Mouse (Mus musculus): ENCODE data around the gene Ldhd. TPM values are rescaled to one million over a fixed set of nuclear protein-coding genes. Genes with fewer than 3 reads are reported as not detected.
A peak's percentile ranks its signal among the peaks of the same experiment; 100 is the strongest.
"Not testable (repeated sequence)": the region's sequence is repeated elsewhere in the genome, so short reads cannot be mapped to it uniquely, and the experiment has no call there.

Gene Ldhd
- polyA plus RNA-seq, 1 experiment from 2014 or later: 0.96 TPM

- no peak for ATAC-seq (ENCODE audit: low read depth)
- no peak overlapping the region for H3K27ac ChIP-seq (ENCODE audit: low read depth, low read length)
- H3K9ac ChIP-seq (replicated peaks; ENCODE audit: low read depth, low read length): no peak overlapping the region
- no peaks in the 10 kb centered on the region for H3K9me3 ChIP-seq (ENCODE audit: control insufficient read depth, low read length)
- no peak overlapping the region for H3K4me3 ChIP-seq (ENCODE audit: low read depth, low read length)
- no peaks in the 10 kb centered on the region for H3K27me3 ChIP-seq (ENCODE audit: control insufficient read depth, insufficient read depth, low read length)
- WGBS: 69% methylated on average over 3 of the region's 3 CpGs
- no peaks in the 10 kb centered on the region for H3K36me3 ChIP-seq (ENCODE audit: control insufficient read depth, insufficient read depth, low read length)
- H3K4me2 ChIP-seq (ENCODE audit: low read depth, low read length): no peak overlapping the region
- H3K4me1 ChIP-seq (ENCODE audit: control insufficient read depth, insufficient read depth, low read length): no peaks in the 10 kb centered on the region
Measured at GRCm38 (mm10) chr8:111650651-111651050, 20.5 kb upstream of the Ldhd start.

- Histone ChIP-seq H3K4me3 (ENCODE audit: low read depth, low read length) (no peak overlapping the region), H3K4me2 (ENCODE audit: low read depth, low read length) (no peak overlapping the region), H3K4me1 (ENCODE audit: control insufficient read depth, insufficient read depth, low read length) (0 out of 2 replicates have a peak, but pooled peaks cover 3% of the 10 kb centered on the region), H3K36me3 (ENCODE audit: control insufficient read depth, insufficient read depth, low read length) (no peaks in the 10 kb centered on the region), H3K27ac (ENCODE audit: low read depth, low read length) (no peak overlapping the region), H3K9me3 (ENCODE audit: control insufficient read depth, low read length) (no peaks in the 10 kb centered on the region), H3K9ac (replicated peaks; ENCODE audit: low read depth, low read length) (no peak overlapping the region), H3K27me3 (ENCODE audit: control insufficient read depth, insufficient read depth, low read length) (no peaks in the 10 kb centered on the region)
- 53% methylated on average over 2 of the region's 2 CpGs for WGBS
- ATAC-seq (ENCODE audit: low read depth): no peak
Measured at GRCm38 (mm10) chr8:111648834-111649233, 18.7 kb upstream of the Ldhd start.

DNA sequence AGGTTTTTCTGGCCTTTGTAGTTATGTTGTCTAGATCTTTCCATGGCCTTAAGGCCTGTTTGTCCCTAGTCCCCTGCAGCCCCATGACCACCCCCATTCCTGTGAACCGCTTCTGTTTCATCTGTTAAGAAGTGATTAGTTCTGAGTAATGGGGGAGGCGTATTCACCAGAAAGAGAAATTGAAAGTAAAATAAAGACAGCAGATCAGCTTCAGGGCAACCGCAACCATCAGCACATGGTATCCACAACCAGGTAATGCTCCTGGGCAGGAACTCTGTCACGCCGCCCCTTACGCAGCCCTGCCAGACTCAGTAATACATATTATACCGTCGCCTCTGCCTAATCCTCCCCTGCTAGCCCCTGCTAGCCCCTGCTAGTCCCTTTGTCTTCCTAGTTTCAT, 15.5 kb upstream of the Ldhd start:
- no peaks in the 10 kb centered on the region for H3K27me3 ChIP-seq (ENCODE audit: control insufficient read depth, insufficient read depth, low read length)
- H3K36me3 ChIP-seq (ENCODE audit: control insufficient read depth, insufficient read depth, low read length): no peaks in the 10 kb centered on the region
- no peak overlapping the region for H3K27ac ChIP-seq (ENCODE audit: low read depth, low read length)
- WGBS: over 99% methylated on average over 8 of the region's 8 CpGs
- H3K9me3 ChIP-seq (ENCODE audit: control insufficient read depth, low read length): no peaks in the 10 kb centered on the region
- H3K4me2 ChIP-seq (ENCODE audit: low read depth, low read length): no peak overlapping the region
- no peak overlapping the region for H3K4me3 ChIP-seq (ENCODE audit: low read depth, low read length)
- H3K4me1 ChIP-seq (ENCODE audit: control insufficient read depth, insufficient read depth, low read length): peaks cover 8% of the 10 kb centered on the region; the same call in 1 of the 2 replicates
- H3K9ac ChIP-seq (replicated peaks; ENCODE audit: low read depth, low read length): no peak overlapping the region
- no peak for ATAC-seq (ENCODE audit: low read depth)

GRCm38 (mm10) chr8:111644286-111645051, 14.3 kb upstream of the Ldhd start:
- H3K27me3 ChIP-seq (ENCODE audit: control insufficient read depth, insufficient read depth, low read length); H3K9me3 ChIP-seq (ENCODE audit: control insufficient read depth, low read length); ATAC-seq (ENCODE audit: low read depth); H3K4me1 ChIP-seq (ENCODE audit: control insufficient read depth, insufficient read depth, low read length); H3K36me3 ChIP-seq (ENCODE audit: control insufficient read depth, insufficient read depth, low read length): not testable (repeated sequence)
- H3K4me3 ChIP-seq (ENCODE audit: low read depth, low read length): peak overlapping the region; percentile 93
- 0 out of 2 replicates have a peak overlapping the region, but pooled peaks have one; percentile 16 for H3K27ac ChIP-seq (ENCODE audit: low read depth, low read length)
- H3K4me2 ChIP-seq (ENCODE audit: low read depth, low read length): peak overlapping the region; percentile 64
- WGBS: 60% methylated on average over 12 of the region's 12 CpGs
- H3K9ac ChIP-seq (replicated peaks; ENCODE audit: low read depth, low read length): peak overlapping the region; percentile 88; the same call in 1 of the 2 replicates

DNA sequence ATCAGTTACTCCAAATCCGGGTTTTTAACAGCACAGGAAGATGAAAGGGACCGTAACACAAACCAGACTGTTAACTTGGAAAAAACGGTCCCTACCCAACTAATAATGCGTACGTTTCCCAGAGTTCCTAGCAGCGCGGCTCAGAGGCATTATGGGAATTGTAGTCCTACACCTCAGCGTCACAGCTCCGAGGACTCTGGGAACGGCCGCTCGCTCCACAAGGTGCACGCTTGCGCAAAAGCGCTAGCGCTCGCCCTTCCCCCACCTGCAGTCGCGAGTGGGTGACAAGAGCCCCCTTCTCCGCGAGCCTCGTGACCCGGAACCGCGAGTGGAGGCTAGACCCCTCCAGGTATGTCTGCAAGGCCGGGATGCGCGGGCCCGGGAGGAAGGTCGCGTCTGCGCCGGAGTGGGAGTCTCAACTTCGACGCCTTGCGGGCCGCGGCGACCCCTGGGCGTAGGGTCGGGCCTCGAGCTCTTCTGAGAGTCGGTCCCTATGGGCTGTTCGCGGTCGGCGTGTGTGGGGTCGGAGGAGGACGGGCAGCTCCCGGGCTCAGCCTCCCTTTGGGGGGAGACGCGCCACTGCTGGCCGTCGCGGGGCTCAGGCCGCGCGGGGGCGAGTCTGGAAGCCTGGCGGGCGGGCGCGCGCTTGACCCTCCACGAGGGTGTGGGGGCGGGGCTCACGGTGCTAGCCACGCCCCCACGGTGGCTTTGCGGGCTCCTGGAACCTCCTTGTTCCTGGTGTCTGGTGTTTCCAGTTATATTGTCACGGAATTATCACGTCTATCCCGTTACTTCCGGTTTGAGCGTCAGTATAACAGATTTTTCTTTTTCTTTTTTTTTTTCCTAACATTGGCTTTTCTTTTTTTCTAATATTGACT, 13.3 kb upstream of the Ldhd start, which contains the start of gene Zfp1:
TSS of gene Zfp1 (plus strand) at position 138 of the 878 bp plus-strand sequence.
- under 1% methylated on average over 72 of the region's 75 CpGs for WGBS

GRCm38 (mm10) chr8:111642939-111643263, 12.7 kb upstream of the Ldhd start:
- WGBS: 13% methylated on average over 5 of the region's 5 CpGs
- Histone ChIP-seq H3K36me3 (ENCODE audit: control insufficient read depth, insufficient read depth, low read length) (no peaks in the 10 kb centered on the region), H3K27me3 (ENCODE audit: control insufficient read depth, insufficient read depth, low read length) (no peaks in the 10 kb centered on the region), H3K9ac (replicated peaks; ENCODE audit: low read depth, low read length) (peak overlapping the region; percentile 88; the same call in 1 of the 2 replicates), H3K9me3 (ENCODE audit: control insufficient read depth, low read length) (no peaks in the 10 kb centered on the region), H3K4me2 (ENCODE audit: low read depth, low read length) (peak overlapping the region; percentile 64), H3K27ac (ENCODE audit: low read depth, low read length) (no peak overlapping the region; the same call in 1 of the 2 replicates), H3K4me3 (ENCODE audit: low read depth, low read length) (peak overlapping the region; percentile 93), H3K4me1 (ENCODE audit: control insufficient read depth, insufficient read depth, low read length) (peaks cover 8% of the 10 kb centered on the region; the same call in 1 of the 2 replicates)
- peak; percentile 32 for ATAC-seq (ENCODE audit: low read depth)

More for the DNA sequence above, 13.3 kb upstream of the Ldhd start, which contains the start of gene Zfp1:
- Histone ChIP-seq H3K4me3 (ENCODE audit: low read depth, low read length) (peak within 1 kb of the TSS; percentile 93), H3K27ac (ENCODE audit: low read depth, low read length) (peak within 1 kb of the TSS; percentile 94), H3K36me3 (ENCODE audit: control insufficient read depth, insufficient read depth, low read length) (no peaks in the 10 kb centered on the region), H3K27me3 (ENCODE audit: control insufficient read depth, insufficient read depth, low read length) (no peaks in the 10 kb centered on the region), H3K4me1 (ENCODE audit: control insufficient read depth, insufficient read depth, low read length) (peaks cover 8% of the 10 kb centered on the region; the same call in 1 of the 2 replicates), H3K9me3 (ENCODE audit: control insufficient read depth, low read length) (no peaks in the 10 kb centered on the region), H3K9ac (replicated peaks; ENCODE audit: low read depth, low read length) (peak within 1 kb of the TSS; percentile 88), H3K4me2 (ENCODE audit: low read depth, low read length) (peak within 1 kb of the TSS; percentile 64)
- ATAC-seq (ENCODE audit: low read depth): peak; percentile 98

GRCm38 (mm10) chr8:111642496-111642895, 12.3 kb upstream of the Ldhd start:
- Histone ChIP-seq H3K4me1 (ENCODE audit: control insufficient read depth, insufficient read depth, low read length) (peaks cover 8% of the 10 kb centered on the region; the same call in 1 of the 2 replicates), H3K27me3 (ENCODE audit: control insufficient read depth, insufficient read depth, low read length) (no peaks in the 10 kb centered on the region), H3K4me3 (ENCODE audit: low read depth, low read length) (peak overlapping the region; percentile 93; the same call in 1 of the 2 replicates), H3K4me2 (ENCODE audit: low read depth, low read length) (peak overlapping the region; percentile 64; the same call in 1 of the 2 replicates), H3K27ac (ENCODE audit: low read depth, low read length) (no peak overlapping the region), H3K9me3 (ENCODE audit: control insufficient read depth, low read length) (no peaks in the 10 kb centered on the region), H3K36me3 (ENCODE audit: control insufficient read depth, insufficient read depth, low read length) (no peaks in the 10 kb centered on the region), H3K9ac (replicated peaks; ENCODE audit: low read depth, low read length) (peak overlapping the region; percentile 88; the same call in 1 of the 2 replicates)
- ATAC-seq (ENCODE audit: low read depth): no peak
- WGBS: 62% methylated on average over 5 of the region's 5 CpGs

- Histone ChIP-seq H3K4me3 (ENCODE audit: low read depth, low read length) (no peak overlapping the region), H3K36me3 (ENCODE audit: control insufficient read depth, insufficient read depth, low read length) (no peaks in the 10 kb centered on the region), H3K9ac (replicated peaks; ENCODE audit: low read depth, low read length) (no peak overlapping the region), H3K27ac (ENCODE audit: low read depth, low read length) (no peak overlapping the region), H3K4me1 (ENCODE audit: control insufficient read depth, insufficient read depth, low read length) (peaks cover 8% of the 10 kb centered on the region; the same call in 1 of the 2 replicates), H3K4me2 (ENCODE audit: low read depth, low read length) (no peak overlapping the region), H3K27me3 (ENCODE audit: control insufficient read depth, insufficient read depth, low read length) (no peaks in the 10 kb centered on the region), H3K9me3 (ENCODE audit: control insufficient read depth, low read length) (no peaks in the 10 kb centered on the region)
- 96% methylated on average over 2 of the region's 2 CpGs for WGBS
- no peak for ATAC-seq (ENCODE audit: low read depth)
Measured at GRCm38 (mm10) chr8:111641064-111641463, 10.9 kb upstream of the Ldhd start.
